Mouse (Mus musculus): ENCODE results near the gene Pmis2.

Pmis2 gene

GRCm38 (mm10) chr7:30633762-30634412, 37.5 kb downstream of the Pmis2 start:
- DNase-seq: no peak

- DNase-seq: no peak
These were observed 42.4 kb downstream of the Pmis2 start for GRCm38 (mm10) chr7:30629013-30629412.

- no peak for DNase-seq
These were observed 44.8 kb downstream of the Pmis2 start for GRCm38 (mm10) chr7:30626647-30627046.

- DNase-seq: peak; percentile 91
These were observed 45.6 kb downstream of the Pmis2 start, which contains the start of gene Cox6b1 for GRCm38 (mm10) chr7:30625530-30626384. Gene Cox6b1, minus strand, starts transcription at chr7:30626151.
